Mouse (Mus musculus): ENCODE data around the gene Armc8. TPM values are rescaled to one million over a fixed set of nuclear protein-coding genes. Genes with fewer than 3 reads are reported as not detected.
"Not testable (repeated sequence)": the region's sequence is repeated elsewhere in the genome, so short reads cannot be mapped to it uniquely, and the experiment has no call there.

Armc8 gene
- 20.9 and 30.6 TPM in 2 replicates for total RNA-seq (2015; ENCODE audit: low replicate concordance)
- total RNA-seq (2017; ENCODE audit: low replicate concordance): 33.6 and 37.8 TPM in 2 replicates

DNA sequence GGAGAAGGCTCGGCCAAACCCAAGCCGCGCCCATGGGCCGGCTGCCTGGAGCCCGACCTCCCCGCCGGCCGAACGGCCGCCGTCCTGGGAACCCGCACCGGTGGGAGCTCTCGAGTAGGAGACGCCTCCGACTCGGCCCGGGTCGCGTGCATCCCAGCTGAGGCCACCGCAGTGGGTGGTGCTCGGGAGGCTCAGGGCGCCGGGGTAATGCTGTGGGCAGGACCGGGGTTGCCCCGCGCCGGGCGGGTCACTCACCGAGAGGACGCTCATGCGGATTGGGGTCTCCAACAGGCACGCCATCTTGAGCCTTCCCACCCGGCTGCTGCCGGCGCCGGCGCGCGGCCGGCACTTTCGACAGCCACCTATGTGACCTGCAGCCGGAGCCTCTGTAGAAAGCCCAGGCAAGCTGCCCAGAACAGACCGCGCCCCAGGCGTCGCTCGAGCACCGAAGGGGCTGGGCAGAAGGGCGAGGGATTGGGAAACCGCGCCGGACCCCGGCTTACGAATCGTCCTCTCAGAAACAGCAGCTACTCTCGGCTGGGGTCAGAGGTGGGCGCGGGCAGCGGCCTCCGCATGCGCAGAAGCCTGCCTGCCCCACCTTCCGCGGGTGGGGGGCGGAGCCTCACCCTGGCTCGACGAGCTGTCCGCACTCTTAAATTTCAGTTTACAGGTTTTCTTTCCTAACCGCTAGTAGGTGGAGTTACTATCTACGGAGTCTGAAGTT lies at the start of gene Armc8:
Gene Armc8, minus strand, starts transcription at position 553 of the 724 bp plus-strand sequence.
- ATAC-seq (replicated peaks; ENCODE audit: low FRiP score, poor library complexity, severe bottlenecking): peak; percentile 94

DNA sequence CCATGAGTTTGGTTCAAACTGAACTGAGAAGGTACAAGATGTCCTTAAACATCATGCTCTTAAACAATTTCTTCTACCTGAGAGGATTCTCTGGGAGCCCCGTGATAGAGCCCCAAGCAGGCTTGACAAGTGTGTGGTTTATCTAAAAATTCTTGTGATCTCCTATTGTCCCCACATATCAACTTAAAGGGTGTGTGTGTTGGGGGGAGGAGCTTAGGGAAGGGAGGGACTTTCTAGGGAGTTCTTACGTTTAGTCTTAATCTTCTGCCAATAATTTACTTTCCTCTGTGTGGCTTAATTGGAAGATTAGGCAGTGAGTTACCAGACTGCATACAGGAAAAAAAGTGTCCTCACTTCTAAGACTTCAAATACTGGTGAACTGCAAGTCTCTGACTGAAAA lies 43.5 kb upstream of the Armc8 start, which contains the start of gene A4gnt:
Gene A4gnt, plus strand, starts transcription at position 301 of the 400 bp plus-strand sequence.
- no peak for ATAC-seq (replicated peaks; ENCODE audit: low FRiP score, poor library complexity, severe bottlenecking)

DNA sequence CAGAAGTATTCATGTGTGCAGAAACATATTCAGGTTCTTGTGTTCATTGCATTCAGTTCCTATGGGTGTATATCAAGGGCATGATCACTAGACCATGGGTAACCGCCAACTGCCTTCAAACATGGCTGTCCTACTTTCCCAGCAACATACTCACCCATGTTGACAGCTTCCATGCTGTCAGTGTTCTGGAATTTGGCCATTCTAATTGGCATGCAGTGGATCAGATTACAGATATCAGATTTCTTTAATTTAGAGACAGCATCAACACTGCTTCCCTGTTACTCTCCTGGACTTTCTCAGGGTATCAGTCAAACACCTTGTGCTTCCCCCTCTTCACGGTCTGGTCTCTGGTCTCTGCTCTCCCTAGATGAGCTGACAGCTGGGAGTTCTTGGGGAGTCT lies 34.9 kb upstream of the Armc8 start:
- ATAC-seq (replicated peaks; ENCODE audit: low FRiP score, poor library complexity, severe bottlenecking): no peak

DNA sequence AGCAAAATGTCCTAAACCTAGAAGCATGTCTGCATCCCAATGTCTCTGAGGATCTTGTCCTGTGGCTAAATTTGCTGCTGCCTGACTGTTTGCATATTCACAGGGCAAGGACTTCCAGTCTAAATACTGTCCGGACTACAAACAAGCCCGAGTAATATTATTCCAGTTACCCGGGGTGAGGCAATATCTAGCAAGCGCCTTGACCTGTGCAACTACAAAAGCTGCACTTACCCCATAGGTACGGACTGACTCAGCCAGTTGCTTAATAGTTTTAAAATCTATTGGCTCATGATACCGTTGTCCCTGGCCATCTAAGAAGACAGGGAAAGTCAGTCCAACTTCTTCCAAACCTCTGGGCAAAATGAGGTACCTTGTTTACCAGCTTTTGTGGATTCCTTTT lies 30.4 kb upstream of the Armc8 start:
- ATAC-seq (replicated peaks; ENCODE audit: low FRiP score, poor library complexity, severe bottlenecking): not testable (repeated sequence)

DNA sequence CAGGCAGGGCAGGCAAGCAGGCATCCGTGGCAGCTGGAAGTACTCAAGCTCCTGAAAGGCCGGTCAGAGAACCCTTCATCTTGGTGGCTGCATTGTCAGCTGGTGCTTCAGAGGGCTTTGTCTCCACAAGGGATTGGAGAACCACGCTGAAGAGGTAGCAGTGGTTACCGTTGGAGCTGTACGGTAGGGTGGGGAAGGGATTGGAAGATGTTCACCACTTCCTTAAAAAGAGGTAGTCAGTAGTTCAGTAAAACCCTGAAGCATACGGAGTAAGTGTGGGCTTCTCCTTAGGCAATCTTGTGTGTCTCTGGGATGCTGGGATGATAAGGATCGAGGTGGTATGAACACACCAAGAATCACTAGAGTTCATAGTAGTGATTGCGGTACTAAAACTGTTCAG lies 22.4 kb upstream of the Armc8 start:
- ATAC-seq (replicated peaks; ENCODE audit: low FRiP score, poor library complexity, severe bottlenecking): no peak

DNA sequence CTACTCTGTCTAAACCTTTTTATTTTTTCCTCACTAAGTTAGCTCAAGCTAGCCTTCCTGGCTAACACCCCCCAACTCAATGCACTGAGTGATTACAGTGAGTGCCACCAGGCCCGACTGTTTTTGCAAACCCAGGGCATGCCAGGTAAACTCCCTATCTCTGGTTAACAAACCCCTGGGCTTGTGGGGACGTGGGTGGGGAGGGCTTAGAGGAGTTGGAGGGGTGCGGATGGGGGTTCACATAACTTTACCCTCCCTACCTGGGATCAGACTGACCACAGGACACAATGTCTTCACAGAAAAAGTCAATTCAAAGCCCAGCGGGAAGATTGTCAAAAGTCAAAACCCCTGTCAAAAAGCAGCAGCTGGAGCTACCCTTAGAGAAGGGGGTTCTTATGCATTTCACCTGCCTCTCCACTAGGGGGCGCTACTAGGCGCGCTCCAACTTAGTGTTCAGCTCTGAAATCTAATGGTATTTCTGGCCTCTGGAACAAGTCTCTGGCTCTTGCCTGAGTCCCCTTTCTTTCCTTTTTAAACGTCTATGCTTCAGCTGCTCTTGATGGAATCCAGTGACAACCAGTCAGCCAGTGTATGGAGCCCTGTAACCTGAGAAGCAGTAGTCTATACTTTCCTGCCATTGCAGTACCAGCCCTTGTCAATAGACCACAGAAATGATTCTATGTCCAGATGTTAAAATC lies 19.0 kb upstream of the Armc8 start:
- ATAC-seq (replicated peaks; ENCODE audit: low FRiP score, poor library complexity, severe bottlenecking): peak; percentile 68

DNA sequence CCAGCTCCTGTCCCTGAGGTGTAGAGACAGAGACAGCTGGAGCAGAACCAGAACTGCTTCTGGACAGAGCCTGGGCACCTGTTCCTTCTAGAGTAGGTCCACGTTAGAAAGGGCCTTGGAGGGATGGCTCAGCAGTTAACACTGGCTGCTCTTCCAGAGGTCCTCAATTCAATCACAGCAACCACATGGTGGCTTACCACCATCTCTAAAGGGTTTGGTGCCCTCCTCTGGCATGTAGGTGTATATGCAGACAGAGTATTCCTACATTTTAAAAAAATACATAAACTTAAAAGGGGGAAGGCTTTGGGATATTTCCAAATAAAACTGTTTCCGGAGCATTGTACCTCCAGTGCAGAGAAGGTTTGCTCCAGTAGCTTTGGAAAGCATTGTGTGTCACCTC lies 12.0 kb upstream of the Armc8 start:
- peak; percentile 57; the same call in 1 of the 2 replicates for ATAC-seq (replicated peaks; ENCODE audit: low FRiP score, poor library complexity, severe bottlenecking)

DNA sequence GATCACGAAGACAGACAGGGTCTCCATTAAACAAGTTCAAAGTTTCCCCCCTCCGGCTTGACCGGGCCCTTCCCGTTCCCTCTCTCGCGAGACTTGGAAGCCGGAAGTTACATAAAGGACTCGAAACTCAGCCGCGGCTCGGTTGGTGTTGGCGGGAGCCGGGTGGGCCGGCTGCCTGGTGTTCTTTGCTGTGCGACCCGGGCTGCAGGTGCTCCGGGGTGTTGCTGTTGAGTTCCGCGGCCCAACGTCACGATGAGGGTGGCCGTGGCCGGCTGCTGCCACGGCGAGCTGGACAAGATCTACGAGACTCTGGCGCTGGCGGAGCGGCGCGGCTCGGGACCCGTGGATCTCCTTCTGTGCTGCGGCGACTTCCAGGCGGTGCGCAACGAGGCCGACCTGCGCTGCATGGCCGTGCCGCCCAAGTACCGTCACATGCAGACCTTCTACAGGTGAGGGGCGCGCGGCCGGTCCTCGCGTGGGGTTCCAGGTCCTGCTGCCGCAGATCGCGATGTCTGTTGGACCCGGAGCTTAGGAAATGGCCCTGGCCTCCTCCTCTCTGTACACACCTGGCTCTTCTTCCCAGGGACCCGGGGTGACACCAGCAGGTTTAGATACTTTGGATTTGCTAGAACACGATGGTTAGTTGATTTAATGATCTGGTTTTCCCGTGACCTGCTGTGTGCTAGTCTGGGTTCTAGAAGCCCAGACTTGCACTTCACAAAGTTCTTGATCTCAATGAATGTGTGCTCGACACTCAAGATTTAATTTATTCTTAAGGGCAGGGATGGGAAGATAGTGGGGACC lies 7.2 kb upstream of the Armc8 start, which contains the start of gene Dbr1:
Gene Dbr1, plus strand, starts transcription at position 123 of the 804 bp plus-strand sequence.
- peak; percentile 95 for ATAC-seq (replicated peaks; ENCODE audit: low FRiP score, poor library complexity, severe bottlenecking)

DNA sequence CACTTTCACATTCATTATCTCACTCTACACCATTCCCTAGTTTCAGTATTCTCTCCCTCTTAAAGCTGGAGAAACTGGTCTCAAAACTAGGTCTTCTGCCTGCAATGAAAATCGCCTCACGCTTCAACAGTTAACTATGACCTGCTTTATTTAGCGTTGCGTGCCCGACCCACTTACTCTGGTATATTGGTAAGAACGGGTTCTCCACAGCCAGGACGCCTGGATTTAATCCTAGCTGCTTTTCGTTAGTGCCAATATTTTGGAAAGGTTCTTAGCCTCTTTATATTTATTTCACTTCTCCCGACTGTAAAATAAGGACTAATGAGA lies 335 bp upstream of the Armc8 start:
- peak; percentile 57 for ATAC-seq (replicated peaks; ENCODE audit: low FRiP score, poor library complexity, severe bottlenecking)

DNA sequence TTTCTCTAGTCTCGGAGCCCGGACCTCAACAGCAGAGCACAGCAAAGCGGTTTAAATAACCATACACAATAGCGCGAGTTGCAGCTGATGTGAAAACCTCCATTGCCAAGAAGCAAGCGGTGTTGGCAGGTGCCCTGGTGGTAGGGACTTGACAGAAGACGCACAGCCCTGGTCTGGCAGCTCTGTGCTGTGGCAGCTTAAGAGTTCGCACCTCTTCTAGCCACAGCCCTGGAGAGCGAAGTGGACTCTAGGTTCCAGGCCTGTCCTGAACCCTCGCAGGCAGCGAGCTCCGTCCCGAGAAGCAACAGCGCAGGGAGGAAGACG lies 714 bp downstream of the Armc8 start:
- no peak; the same call in 1 of the 2 replicates for ATAC-seq (replicated peaks; ENCODE audit: low FRiP score, poor library complexity, severe bottlenecking)

DNA sequence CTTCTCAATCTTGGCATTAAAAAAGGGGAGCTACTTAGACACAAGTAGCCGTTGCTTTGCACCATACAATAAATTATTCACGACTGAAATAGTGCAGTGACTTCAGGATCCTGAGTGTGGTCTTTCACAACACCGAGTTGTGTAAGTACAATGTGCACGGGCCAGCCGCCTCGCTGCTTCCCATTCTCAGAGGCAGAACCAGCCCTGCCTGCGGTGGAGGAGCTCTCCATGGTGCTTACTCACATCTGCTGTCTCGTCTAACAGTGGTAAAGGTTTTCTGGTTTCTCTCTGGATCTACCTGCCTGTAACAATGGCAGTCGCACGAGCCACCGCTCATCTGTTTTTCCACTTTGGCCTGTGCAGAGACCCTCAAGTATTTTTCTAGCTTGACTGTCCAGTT lies 5.0 kb downstream of the Armc8 start:
- no peak for ATAC-seq (replicated peaks; ENCODE audit: low FRiP score, poor library complexity, severe bottlenecking)

DNA sequence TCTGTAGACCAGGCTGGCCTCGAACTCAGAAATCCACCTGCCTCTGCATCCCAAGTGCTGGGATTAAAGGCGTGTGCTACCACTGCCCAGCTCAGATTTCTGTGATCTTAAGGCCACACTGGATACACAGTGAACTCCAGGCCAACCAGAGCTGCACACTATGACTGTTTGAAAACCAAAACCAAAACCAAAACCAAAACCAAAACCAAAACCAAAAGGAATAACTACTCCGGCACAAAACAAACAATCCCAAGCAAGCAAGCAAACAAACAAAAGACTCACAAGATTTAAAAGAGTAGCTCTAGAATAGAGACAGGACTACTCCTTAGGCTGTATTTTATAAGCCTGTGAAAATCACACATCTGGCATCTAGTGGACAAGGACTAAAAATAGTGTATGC lies 8.3 kb downstream of the Armc8 start:
- no peak for ATAC-seq (replicated peaks; ENCODE audit: low FRiP score, poor library complexity, severe bottlenecking)

DNA sequence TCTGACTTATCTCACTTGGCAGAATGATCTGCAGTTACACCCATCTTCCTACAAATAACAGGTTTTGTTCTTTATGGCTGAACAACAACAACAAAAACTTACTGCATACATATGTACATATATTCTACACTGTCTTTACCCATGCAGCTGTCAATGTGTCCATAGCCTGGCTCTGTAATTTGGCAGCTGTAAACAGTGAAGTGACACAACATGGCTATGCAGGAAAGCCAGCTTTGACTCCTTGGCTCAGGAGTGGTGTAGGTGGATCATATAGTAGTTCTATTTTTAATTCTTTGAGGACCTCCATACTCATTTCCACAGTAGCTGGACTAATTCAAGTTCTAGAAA lies 9.2 kb downstream of the Armc8 start:
- ATAC-seq (replicated peaks; ENCODE audit: low FRiP score, poor library complexity, severe bottlenecking): no peak

DNA sequence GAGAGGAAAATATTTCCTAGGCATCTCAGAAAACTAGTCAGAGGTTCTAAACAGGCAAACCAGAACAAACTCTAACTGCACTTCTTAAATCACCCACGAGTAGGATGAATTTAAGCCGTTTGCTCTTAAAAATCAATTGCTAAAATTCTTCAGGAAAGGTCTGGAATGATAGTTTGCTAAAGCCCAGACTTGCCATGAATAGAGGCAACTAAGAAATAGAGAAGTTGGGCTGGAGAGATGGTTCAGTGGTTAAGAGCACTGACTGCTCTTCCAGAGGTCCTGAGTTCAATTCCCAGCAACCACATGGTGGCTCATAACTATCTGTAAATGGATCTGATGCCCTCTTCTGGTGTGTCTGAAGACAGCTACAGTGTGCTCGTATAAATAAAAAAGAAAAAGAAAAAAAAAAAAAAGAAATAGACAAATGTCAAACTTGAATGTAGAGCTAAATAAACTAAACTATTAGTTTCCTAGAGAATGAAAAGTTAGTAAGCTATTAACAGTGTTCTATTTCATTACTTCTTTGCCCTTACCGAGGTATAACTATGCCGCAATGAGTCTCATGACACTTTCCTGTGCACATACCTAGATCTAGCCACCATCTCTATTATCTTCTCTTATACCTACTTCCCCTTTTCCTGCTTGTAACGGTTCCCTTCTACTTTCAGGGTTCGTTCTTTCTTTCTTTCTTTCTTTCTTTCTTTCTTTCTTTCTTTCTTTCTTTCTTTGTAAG lies 9.7 kb downstream of the Armc8 start:
- no peak for ATAC-seq (replicated peaks; ENCODE audit: low FRiP score, poor library complexity, severe bottlenecking)

DNA sequence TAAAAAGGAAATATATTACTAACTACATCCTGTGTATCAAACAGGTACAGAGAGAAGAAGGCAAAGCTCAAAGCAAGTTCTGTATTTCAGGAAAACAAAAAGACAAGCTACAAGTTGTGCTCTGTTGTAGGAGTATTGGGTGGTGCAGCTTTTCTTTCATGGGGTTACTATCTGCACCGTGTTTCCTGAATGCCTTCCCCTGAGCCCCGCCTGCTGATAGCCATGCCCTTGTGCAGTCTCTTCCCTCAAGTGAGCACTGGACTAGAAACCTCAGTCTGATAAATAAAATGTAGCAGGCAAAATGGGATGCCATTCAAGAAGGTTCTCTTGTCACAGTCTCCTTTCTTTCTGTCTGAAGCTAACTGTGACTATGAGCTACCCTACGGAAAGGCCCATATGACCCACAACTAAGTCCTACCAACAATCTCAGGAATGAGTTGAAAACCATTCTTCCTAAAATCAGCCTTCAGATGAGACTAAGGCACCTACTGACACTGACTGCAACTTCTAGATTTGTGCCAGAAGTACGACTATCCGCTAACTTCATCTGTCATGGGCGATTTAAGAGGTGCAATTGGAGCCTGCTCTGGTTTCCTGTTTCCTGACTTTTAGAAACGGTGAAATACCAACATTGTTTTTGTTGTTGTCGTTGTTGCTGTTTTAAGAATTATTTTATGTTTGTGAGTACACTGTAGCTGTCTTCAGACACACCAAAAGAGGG lies 11.0 kb downstream of the Armc8 start:
- peak; percentile 54; the same call in 1 of the 2 replicates for ATAC-seq (replicated peaks; ENCODE audit: low FRiP score, poor library complexity, severe bottlenecking)

DNA sequence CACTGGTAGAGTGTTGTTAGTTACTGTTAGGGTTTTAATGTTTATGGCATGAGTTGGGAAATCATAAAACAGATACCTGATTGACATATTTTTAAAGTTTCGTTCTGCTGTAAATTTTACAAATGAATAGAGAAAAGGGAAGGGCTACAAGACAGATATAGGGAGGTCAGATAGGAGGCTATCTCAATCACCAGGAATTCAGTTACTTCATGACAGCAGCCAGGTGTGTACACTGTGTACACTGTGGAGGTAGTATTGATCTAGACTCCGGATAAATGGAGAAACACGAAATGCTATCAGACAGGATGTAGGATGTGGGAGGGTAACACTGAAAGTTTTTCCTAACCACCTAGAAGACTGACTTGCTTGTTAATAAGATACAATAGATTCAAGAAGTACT lies 13.4 kb downstream of the Armc8 start:
- ATAC-seq (replicated peaks; ENCODE audit: low FRiP score, poor library complexity, severe bottlenecking): no peak

DNA sequence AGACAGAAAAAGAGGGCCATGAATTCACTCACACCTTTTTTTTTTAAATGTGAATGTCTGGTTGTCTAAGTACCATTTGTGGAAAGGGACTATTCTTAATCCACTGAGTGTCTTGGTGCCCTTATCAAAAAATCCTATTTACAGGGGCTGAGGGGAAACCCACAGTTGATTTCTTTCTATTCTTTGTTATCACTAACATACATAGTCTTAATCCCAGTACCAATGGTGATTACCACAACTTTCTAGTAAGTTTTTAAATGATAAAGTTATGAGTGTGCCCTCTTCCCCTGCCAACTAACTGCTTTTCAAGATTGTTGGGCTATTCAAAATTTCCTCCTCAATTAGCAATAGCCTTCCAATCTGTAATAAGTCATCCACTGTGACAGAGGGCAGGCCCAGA lies 14.6 kb downstream of the Armc8 start:
- ATAC-seq (replicated peaks; ENCODE audit: low FRiP score, poor library complexity, severe bottlenecking): no peak

DNA sequence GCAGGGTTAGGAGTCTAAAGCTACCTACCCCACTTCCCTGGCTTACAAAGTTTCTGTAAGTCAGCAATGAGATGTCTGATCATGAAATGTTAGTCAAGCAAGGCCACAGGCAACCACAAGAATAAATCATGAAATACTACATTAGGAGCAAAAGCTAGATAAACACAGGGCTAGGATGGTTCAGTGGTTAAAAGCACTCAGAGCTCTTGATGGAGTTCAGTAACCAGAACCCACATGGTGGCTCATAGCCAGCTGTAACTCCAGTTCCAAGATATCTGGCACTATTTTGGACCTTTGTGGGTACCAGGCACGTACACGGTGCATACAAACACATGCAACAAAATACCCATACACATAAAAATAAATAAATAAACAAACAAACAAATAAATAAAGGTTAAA lies 15.7 kb downstream of the Armc8 start:
- ATAC-seq (replicated peaks; ENCODE audit: low FRiP score, poor library complexity, severe bottlenecking): no peak

DNA sequence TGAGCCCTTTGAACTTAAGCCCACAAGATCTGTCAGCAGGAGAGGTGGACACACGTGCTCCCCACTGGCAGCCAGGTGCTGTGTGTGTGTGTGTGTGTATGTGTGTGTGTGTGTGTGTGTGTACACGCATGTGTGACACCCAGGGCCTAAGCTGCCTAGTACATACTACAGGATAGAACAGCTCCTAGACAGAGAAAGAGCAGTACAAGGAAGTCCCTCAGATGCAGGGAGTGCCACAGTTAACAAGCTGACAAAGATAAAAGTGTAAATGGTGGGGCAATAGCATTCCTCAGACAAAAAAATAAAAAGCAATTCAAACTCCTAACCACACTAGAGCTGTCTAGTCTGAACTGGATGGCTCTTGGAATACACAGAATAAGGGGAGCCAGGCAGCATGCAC lies 16.6 kb downstream of the Armc8 start:
- no peak for ATAC-seq (replicated peaks; ENCODE audit: low FRiP score, poor library complexity, severe bottlenecking)

Measured in erythroid progenitor cell, adult 5-6 weeks (primary cell).